Mouse (Mus musculus): ENCODE measurements around the gene Vtcn1. TPM values are rescaled to one million over a fixed set of nuclear protein-coding genes. Genes with fewer than 3 reads are reported as not detected.

Gene Vtcn1
- polyA plus RNA-seq, 1 experiment from 2014 or later, result not detected

DNA sequence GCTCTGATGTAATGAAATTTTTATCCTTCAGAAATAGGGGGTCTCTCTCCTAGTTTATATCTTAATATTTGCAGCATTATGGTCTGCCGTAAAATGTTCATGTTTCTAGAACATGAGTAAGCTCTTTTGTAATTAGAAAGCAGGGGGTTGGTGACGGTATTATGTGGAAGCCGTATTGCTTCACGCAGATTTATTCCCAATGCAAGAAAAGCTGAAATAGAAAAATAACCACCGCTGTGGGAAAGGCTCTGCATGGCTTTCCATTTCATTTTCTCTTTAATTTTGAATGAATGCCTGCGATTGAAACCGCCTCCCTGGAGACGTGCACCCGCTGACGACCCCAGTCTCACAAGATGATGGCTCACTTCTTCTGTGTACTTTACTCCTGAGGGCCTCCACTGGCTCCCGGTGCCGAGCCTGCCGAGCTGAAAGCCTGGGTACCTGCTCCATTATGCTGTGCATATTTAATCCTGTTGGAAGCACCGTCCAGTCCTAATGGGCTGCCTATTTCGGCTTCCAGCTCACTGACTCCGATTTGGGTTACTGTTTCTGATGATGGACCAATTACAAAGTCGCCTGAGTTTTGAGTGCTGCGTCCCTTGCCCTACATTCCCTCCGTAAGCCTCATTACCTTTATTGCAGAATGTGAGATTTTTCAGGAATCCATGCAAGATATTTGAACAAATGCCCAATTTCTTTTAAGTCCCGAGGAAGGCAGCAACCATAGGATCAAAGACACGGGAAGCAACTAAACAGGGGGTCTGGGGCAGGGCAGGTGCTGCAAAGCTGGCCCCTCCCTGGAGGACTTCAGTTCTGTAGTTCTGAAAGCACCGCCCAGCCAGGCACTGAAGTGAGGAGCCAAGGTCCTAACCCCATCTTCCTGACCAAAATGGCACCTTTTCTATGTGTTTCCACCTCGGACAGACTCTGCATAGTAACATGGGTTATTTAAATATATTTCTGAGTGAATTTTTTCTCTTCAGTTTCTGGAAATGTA lies 36.3 kb downstream of the Vtcn1 start:
- Histone ChIP-seq H3K4me1 (ENCODE audit: control insufficient read depth, insufficient read depth, low read length) (no peaks in the 10 kb centered on the region), H3K9me3 (ENCODE audit: control insufficient read depth, low read length) (no peaks in the 10 kb centered on the region), H3K27ac (replicated peaks; ENCODE audit: low read depth, low read length) (peak overlapping the region; percentile 10; the same call in 1 of the 2 replicates), H3K4me2 (ENCODE audit: low read length) (peak overlapping the region; percentile 17), H3K36me3 (ENCODE audit: control insufficient read depth, insufficient read depth, low read length) (no peaks in the 10 kb centered on the region), H3K27me3 (ENCODE audit: control insufficient read depth, insufficient read depth, low read length) (no peaks in the 10 kb centered on the region), H3K4me3 (replicated peaks; ENCODE audit: low read depth, low read length) (no peak overlapping the region), H3K9ac (replicated peaks; ENCODE audit: low read length) (no peak overlapping the region)
- WGBS, result 47% methylated on average over 23 of the region's 23 CpGs
- no peak for ATAC-seq (ENCODE audit: low FRiP score, low TSS enrichment)
- DNase-seq, result peak; percentile 62

DNA sequence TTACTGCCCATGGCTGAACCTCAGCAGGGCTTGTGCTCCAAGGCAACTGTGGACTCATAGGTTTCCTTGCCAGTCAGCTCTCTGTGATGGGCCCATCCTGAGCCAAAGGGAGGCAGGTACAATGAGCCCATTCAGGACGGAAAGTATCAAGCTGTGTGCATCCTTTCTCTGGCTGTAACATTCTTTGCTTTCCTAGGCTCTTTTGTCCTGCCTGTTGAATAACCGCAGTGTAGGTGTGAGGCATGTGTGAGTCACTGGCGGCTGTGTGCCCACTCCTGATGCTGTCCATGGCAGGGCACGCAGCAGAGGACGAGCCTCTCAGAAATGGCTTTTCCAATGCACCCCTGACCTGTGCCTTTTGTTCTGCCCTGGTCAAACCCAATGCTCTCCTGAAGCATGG lies 41.7 kb downstream of the Vtcn1 start:
- Histone ChIP-seq H3K27ac (replicated peaks; ENCODE audit: low read depth, low read length) (no peak overlapping the region), H3K27me3 (ENCODE audit: control insufficient read depth, insufficient read depth, low read length) (no peaks in the 10 kb centered on the region), H3K4me1 (ENCODE audit: control insufficient read depth, insufficient read depth, low read length) (no peaks in the 10 kb centered on the region), H3K4me2 (ENCODE audit: low read length) (no peak overlapping the region), H3K4me3 (replicated peaks; ENCODE audit: low read depth, low read length) (no peak overlapping the region), H3K36me3 (ENCODE audit: control insufficient read depth, insufficient read depth, low read length) (no peaks in the 10 kb centered on the region), H3K9ac (replicated peaks; ENCODE audit: low read length) (no peak overlapping the region), H3K9me3 (ENCODE audit: control insufficient read depth, low read length) (no peaks in the 10 kb centered on the region)
- ATAC-seq (ENCODE audit: low FRiP score, low TSS enrichment) (no peak), DNase-seq (no peak)
- WGBS, result 42% methylated on average over 5 of the region's 5 CpGs

DNA sequence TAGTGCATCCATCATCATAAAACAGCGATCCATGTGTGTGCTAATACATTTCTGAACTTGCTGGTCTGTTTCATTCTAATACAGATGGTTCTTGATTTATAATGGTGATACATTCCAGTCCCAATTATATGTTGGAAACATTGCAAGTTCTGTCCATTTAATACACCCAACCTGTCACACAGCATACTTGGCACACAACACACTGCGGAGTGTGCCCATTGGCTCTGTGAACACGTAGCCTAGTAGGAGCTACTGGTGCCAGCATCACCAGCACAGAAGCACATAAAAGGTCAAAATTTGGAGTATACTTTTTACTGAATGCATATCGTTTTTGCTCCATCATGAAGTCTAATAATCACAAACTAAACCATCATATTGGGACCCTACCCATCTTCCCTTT lies 51.8 kb downstream of the Vtcn1 start:
- ATAC-seq (ENCODE audit: low FRiP score, low TSS enrichment), result no peak
- Histone ChIP-seq H3K27ac (replicated peaks; ENCODE audit: low read depth, low read length) (no peak overlapping the region), H3K36me3 (ENCODE audit: control insufficient read depth, insufficient read depth, low read length) (no peaks in the 10 kb centered on the region), H3K4me3 (replicated peaks; ENCODE audit: low read depth, low read length) (no peak overlapping the region), H3K27me3 (ENCODE audit: control insufficient read depth, insufficient read depth, low read length) (no peaks in the 10 kb centered on the region), H3K9me3 (ENCODE audit: control insufficient read depth, low read length) (no peaks in the 10 kb centered on the region), H3K4me2 (ENCODE audit: low read length) (no peak overlapping the region), H3K9ac (replicated peaks; ENCODE audit: low read length) (no peak overlapping the region), H3K4me1 (ENCODE audit: control insufficient read depth, insufficient read depth, low read length) (no peaks in the 10 kb centered on the region)
- WGBS, result 95% methylated on average over 4 of the region's 4 CpGs
- no peak for DNase-seq

DNA sequence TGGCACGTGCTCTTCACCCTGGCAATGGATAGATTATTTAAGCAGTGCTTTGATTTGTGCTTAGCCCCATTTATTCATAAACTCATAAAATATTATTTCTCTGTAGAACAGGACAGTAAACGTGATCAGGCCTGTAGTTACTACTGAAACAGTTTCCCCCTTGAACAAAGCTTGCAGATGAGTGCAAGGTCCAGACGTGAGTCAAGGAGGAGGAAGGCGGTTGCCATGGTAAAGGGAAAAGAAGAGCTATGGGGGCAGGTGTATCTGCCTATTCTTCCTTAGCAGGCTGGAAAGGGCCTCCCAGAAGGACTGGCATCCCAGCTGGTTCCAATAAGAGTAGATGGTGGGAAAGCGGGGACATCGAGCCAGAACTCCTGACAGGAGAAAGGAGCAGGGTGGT lies 56.1 kb downstream of the Vtcn1 start:
- ATAC-seq (ENCODE audit: low FRiP score, low TSS enrichment), result no peak
- WGBS, result 77% methylated on average over 6 of the region's 6 CpGs
- no peaks in the 10 kb centered on the region for H3K36me3 ChIP-seq (ENCODE audit: control insufficient read depth, insufficient read depth, low read length)
- no peaks in the 10 kb centered on the region for H3K9me3 ChIP-seq (ENCODE audit: control insufficient read depth, low read length)
- no peak overlapping the region for H3K4me2 ChIP-seq (ENCODE audit: low read length)
- no peak overlapping the region for H3K4me3 ChIP-seq (replicated peaks; ENCODE audit: low read depth, low read length)
- no peak overlapping the region for H3K9ac ChIP-seq (replicated peaks; ENCODE audit: low read length)
- DNase-seq, result no peak
- H3K4me1 ChIP-seq (ENCODE audit: control insufficient read depth, insufficient read depth, low read length), result no peaks in the 10 kb centered on the region
- no peak overlapping the region for H3K27ac ChIP-seq (replicated peaks; ENCODE audit: low read depth, low read length)
- H3K27me3 ChIP-seq (ENCODE audit: control insufficient read depth, insufficient read depth, low read length), result no peaks in the 10 kb centered on the region

DNA sequence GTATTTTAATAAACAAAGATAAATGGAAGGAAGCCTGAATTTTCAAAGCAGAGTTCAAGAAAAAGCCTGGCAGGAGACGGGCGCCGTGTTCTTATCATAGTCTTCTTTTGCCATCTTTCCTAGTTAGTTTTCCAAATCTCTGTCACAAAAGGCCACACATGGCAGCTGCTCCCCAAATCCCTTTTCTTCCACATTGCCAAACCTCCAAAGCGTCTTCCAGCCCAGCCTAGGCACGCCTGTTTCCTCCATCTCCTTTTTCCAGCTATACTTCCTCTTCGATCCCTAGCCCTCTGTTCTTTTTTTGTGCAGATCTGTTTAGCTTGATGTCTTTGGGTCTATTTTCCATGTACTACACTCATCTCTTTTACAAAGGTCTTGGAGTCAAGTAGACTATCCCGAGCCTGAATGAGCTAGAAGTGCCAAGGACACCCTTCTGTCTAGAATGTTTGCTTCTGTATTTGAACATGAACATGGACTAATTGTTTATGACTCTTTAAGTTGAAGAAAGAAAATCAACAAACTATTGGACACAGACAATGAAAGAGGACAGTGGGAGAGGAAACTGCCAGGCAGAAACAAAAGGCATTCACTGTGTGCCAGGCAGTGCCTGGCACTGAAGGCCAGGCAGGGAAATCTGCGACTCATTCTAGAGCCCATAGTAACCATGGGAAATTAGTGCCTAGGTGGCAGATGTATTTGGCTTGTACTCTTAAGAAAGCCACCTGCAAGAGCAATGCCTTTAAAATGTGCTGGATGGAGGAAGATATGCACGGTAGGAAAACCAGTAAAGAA lies 56.8 kb downstream of the Vtcn1 start:
- DNase-seq, result no peak
- no peak for ATAC-seq (ENCODE audit: low FRiP score, low TSS enrichment)
- 86% methylated on average over 9 of the region's 9 CpGs for WGBS

DNA sequence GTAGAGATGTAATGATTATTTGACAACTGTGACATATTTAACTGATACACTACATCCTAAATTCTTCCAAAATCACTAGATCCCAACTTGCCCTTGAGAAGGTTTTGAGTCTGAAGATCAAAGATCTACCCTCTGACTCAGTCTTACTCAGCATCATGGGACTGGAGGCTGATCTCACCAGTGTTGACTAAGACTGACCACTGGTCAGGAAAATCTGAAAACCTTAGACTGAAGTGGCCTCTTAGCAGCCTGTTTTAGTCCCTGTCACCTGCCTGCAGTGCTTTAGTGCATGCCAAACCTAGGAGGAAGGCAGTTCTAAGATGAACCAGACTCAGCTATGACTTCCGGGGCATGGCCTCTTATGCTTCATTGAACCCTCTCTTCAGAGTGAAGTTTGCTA lies 64.0 kb downstream of the Vtcn1 start:
- no peaks in the 10 kb centered on the region for H3K9me3 ChIP-seq (ENCODE audit: control insufficient read depth, low read length)
- no peak overlapping the region for H3K4me3 ChIP-seq (replicated peaks; ENCODE audit: low read depth, low read length)
- H3K4me2 ChIP-seq (ENCODE audit: low read length), result no peak overlapping the region
- ATAC-seq (ENCODE audit: low FRiP score, low TSS enrichment) (no peak), DNase-seq (no peak)
- no peaks in the 10 kb centered on the region for H3K36me3 ChIP-seq (ENCODE audit: control insufficient read depth, insufficient read depth, low read length)
- no peak overlapping the region for H3K27ac ChIP-seq (replicated peaks; ENCODE audit: low read depth, low read length)
- H3K27me3 ChIP-seq (ENCODE audit: control insufficient read depth, insufficient read depth, low read length), result no peaks in the 10 kb centered on the region
- no peak overlapping the region for H3K9ac ChIP-seq (replicated peaks; ENCODE audit: low read length)
- 97% methylated on average over 1 of the region's 1 CpGs for WGBS
- no peaks in the 10 kb centered on the region for H3K4me1 ChIP-seq (ENCODE audit: control insufficient read depth, insufficient read depth, low read length)

More for the DNA sequence above, 56.8 kb downstream of the Vtcn1 start:
- Histone ChIP-seq H3K4me3 (replicated peaks; ENCODE audit: low read depth, low read length) (no peak overlapping the region), H3K9me3 (ENCODE audit: control insufficient read depth, low read length) (no peaks in the 10 kb centered on the region), H3K4me1 (ENCODE audit: control insufficient read depth, insufficient read depth, low read length) (no peaks in the 10 kb centered on the region), H3K27me3 (ENCODE audit: control insufficient read depth, insufficient read depth, low read length) (no peaks in the 10 kb centered on the region), H3K36me3 (ENCODE audit: control insufficient read depth, insufficient read depth, low read length) (no peaks in the 10 kb centered on the region), H3K4me2 (ENCODE audit: low read length) (no peak overlapping the region), H3K9ac (replicated peaks; ENCODE audit: low read length) (no peak overlapping the region), H3K27ac (replicated peaks; ENCODE audit: low read depth, low read length) (no peak overlapping the region)

DNA sequence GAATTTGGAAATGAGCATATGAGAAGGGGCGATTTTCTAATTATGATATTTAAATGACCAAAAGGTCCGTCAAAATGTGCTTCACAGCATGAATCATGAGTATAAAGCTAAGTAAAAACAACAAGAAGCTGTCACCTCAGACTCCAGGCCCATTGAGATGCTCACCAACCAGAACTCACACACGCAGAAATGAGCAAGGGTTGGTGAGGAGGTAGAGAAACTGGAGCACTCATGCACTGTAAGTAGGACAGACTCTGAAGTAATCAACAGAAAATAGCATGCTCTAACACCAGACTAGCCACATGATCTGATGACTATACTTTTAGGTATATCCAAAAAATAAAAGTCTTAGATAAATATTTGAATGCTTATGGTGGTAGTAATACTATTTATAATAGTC lies 65.1 kb downstream of the Vtcn1 start:
- Histone ChIP-seq H3K27ac (replicated peaks; ENCODE audit: low read depth, low read length) (no peak overlapping the region), H3K9me3 (ENCODE audit: control insufficient read depth, low read length) (no peaks in the 10 kb centered on the region), H3K4me3 (replicated peaks; ENCODE audit: low read depth, low read length) (no peak overlapping the region), H3K4me2 (ENCODE audit: low read length) (no peak overlapping the region), H3K4me1 (ENCODE audit: control insufficient read depth, insufficient read depth, low read length) (no peaks in the 10 kb centered on the region), H3K36me3 (ENCODE audit: control insufficient read depth, insufficient read depth, low read length) (no peaks in the 10 kb centered on the region), H3K27me3 (ENCODE audit: control insufficient read depth, insufficient read depth, low read length) (no peaks in the 10 kb centered on the region), H3K9ac (replicated peaks; ENCODE audit: low read length) (no peak overlapping the region)
- ATAC-seq (ENCODE audit: low FRiP score, low TSS enrichment), result no peak
- WGBS, result 90% methylated on average over 3 of the region's 3 CpGs
- DNase-seq, result no peak

DNA sequence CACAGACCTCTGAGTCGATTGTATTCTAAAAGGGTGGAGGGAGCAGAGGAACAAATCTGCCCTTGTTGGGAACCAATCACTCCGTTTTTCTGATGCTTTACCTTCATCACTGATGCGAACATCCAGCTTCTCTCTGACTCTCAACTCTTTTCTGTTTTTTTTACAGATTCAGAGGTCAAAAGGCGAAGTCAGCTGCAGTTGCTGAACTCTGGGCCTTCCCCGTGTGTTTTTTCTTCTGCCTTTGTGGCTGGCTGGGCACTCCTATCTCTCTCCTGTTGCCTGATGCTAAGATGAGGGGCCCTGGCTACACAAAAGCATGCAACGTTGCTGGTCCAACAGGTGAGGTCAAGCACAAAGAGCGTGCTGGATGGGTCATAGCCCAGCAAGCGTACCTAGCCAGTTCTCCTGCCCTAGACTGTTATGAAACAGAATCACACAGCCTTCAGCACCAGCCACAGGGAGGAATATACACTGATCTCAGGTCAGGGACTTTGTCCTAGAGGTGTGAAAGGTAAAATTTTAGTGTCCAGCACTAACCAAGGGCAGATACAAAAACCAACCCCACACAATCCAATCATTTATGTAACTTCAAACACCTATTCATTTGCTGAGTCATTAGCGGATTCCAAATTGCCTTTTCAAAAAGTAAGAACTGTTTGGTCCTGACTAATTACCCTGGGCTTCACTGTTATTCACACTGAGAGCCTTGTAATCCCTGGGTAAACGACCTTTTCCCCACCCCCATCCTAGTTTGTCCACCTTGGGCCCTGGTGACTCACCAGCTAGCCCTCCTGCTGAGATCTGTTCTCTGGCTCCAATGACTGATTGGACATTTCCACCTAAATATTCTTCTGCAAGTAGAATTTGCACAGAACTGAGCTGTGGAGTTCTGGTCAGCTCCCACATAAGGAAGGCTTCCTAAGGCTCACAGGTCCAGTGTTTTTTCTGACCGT lies 67.4 kb downstream of the Vtcn1 start:
- Histone ChIP-seq H3K4me3 (replicated peaks; ENCODE audit: low read depth, low read length) (no peak overlapping the region), H3K27me3 (ENCODE audit: control insufficient read depth, insufficient read depth, low read length) (no peaks in the 10 kb centered on the region), H3K36me3 (ENCODE audit: control insufficient read depth, insufficient read depth, low read length) (no peaks in the 10 kb centered on the region), H3K9me3 (ENCODE audit: control insufficient read depth, low read length) (no peaks in the 10 kb centered on the region), H3K27ac (replicated peaks; ENCODE audit: low read depth, low read length) (no peak overlapping the region), H3K4me1 (ENCODE audit: control insufficient read depth, insufficient read depth, low read length) (no peaks in the 10 kb centered on the region), H3K9ac (replicated peaks; ENCODE audit: low read length) (no peak overlapping the region), H3K4me2 (ENCODE audit: low read length) (no peak overlapping the region)
- no peak for ATAC-seq (ENCODE audit: low FRiP score, low TSS enrichment)
- WGBS, result 73% methylated on average over 11 of the region's 11 CpGs
- DNase-seq, result no peak

Measured in midbrain, embryonic 14.5 days (tissue).